Mouse (Mus musculus): Measurements from ENCODE around the gene Wtip. TPM values are rescaled to one million over a fixed set of nuclear protein-coding genes. Genes with fewer than 3 reads are reported as not detected.

The Wtip gene
- polyA plus RNA-seq (2012; rRNA removed; ENCODE audit: low replicate concordance): 21.3 and 25.2 TPM in 2 replicates

DNA sequence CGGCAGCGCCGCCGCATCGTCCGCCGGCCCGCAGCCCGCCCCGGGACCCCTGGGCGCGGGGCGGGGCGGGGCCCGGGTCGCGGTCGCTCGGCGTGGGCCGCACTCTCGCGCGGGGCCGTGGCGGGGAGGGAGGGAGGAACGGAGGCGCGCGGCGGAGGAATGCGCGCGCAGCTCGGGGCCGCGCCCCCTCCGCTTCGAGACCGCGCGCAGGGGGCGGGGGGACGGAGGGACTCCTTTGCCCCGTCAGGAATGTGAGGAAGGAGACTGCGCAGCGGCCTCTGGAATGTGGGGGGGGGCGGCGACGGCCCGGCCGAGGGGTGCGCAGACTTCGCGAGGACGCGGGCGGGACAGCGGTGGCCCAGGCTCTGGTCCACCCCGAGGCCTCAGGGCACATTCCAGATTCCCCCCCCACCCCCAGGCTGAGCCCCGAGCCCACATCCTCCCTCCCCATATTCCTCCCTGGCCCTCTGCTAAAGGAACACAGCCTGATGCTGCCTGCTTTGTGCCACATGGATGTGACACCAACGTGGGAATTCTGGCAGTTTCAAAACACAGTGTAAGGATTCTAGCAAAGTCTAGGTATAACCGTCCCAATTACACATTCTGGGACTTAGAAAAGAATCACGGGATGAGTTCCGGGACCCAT lies at the start of gene Wtip:
Gene Wtip (minus strand): TSS at position 152 of the 646 bp plus-strand sequence.

DNA sequence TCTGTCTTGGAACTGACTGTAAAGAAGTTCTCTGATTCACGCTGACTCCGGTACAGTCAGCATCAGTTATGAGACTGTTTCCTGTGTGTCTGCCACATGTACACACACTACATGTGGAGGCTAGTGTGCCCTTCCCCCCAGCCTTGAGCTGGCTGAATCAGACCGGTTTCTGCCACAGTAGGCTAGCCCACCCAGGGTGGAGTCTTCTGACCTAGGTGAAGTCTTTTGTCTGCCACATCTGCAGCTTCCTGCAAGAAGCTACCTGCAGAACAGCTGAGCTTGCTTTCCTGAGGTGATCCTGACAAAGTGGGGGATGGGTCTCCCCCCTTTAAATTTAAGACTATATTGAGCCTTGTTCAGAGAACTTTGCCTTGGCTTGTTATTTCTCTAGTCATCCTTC lies 36.4 kb upstream of the Wtip start, which contains the start of gene Uba2:
Gene Uba2 (minus strand): TSS at position 146 of the 400 bp plus-strand sequence.

DNA sequence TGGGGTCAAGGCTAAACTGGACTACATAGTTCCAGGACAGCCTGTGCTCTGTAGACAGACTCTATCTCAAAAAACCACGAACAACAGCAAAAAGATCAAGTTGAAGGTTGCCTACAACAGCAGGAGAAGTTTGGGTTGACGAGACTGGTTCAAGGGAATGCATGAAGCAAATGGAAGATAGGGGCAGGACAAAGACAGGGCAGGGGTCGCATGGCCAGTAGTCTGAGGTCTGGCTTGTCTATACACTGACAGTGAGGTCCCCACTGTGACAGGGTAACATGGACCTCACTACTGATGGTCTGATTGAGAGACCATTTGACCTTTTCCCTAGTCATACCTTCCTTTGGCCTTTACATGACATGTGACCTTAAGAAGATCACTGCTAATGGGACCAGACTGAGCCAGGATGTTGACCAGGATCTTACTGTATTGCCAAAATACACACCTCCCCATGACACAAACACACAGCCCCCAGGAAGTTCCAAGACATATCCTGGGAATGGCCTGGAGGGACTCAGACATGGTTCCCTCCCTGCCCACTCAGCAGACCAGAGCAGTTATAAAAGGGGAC lies 38.1 kb downstream of the Wtip start, which contains the start of gene Scgb1b30:
Gene Scgb1b30 (plus strand): TSS at position 521 of the 571 bp plus-strand sequence.

Other genes with a start within 250 kb of the Wtip start
- gene Scgb2b26, start 188.2 kb downstream of the Wtip start, polyA plus RNA-seq (2012; rRNA removed; ENCODE audit: low replicate concordance): not detected in 2 replicates
- not detected in 2 replicates for gene Scgb2b27, start 119.3 kb downstream of the Wtip start, polyA plus RNA-seq (2012; rRNA removed; ENCODE audit: low replicate concordance)
- gene Scgb1b27, start 111.8 kb downstream of the Wtip start, polyA plus RNA-seq (2012; rRNA removed; ENCODE audit: low replicate concordance): not detected in 2 replicates
- gene Scgb1b30, start 37.8 kb downstream of the Wtip start, polyA plus RNA-seq (2012; rRNA removed; ENCODE audit: low replicate concordance): not detected in 2 replicates
- 20.0 and 55.9 TPM in 2 replicates for gene Uba2, start 36.3 kb upstream of the Wtip start, polyA plus RNA-seq (2012; rRNA removed; ENCODE audit: low replicate concordance)
- 22.7 and 24.0 TPM in 2 replicates for gene Pdcd2l, start 63.4 kb upstream of the Wtip start, polyA plus RNA-seq (2012; rRNA removed; ENCODE audit: low replicate concordance)
- gene Gpi1, start 97.1 kb upstream of the Wtip start, polyA plus RNA-seq (2012; rRNA removed; ENCODE audit: low replicate concordance): 341 and 453 TPM in 2 replicates
- not detected in 2 replicates for gene Gm6096, start 117.8 kb upstream of the Wtip start, polyA plus RNA-seq (2012; rRNA removed; ENCODE audit: low replicate concordance)
- 36.6 and 37.0 TPM in 2 replicates for gene 4931406P16Rik, start 180.3 kb upstream of the Wtip start, polyA plus RNA-seq (2012; rRNA removed; ENCODE audit: low replicate concordance)